Mouse (Mus musculus): ENCODE measurements around the gene Lyrm4. TPM values are rescaled to one million over a fixed set of nuclear protein-coding genes. Genes with fewer than 3 reads are reported as not detected.

Gene Lyrm4
- polyA plus RNA-seq, 1 experiment from 2014 or later, result 43.4 TPM

GRCm38 (mm10) chr13:35959391-35960067 is 157.8 kb downstream of the Lyrm4 start:
- Histone ChIP-seq H3K4me3 (replicated peaks; ENCODE audit: low read length) (no peak overlapping the region), H3K27ac (no peak overlapping the region), H3K9me3 (ENCODE audit: control insufficient read depth, low read length) (no peaks in the 10 kb centered on the region), H3K27me3 (ENCODE audit: control insufficient read depth, insufficient read depth, low read length) (no peaks in the 10 kb centered on the region), H3K36me3 (replicated peaks; ENCODE audit: control insufficient read depth, insufficient read depth) (no peaks in the 10 kb centered on the region), H3K4me2 (replicated peaks) (no peak overlapping the region), H3K4me1 (replicated peaks; ENCODE audit: control insufficient read depth, insufficient read depth, low read length) (no peaks in the 10 kb centered on the region), H3K9ac (no peak overlapping the region)
- DNase-seq (ENCODE audit: low spot score), result no peak
- 76% methylated on average over 12 of the region's 12 CpGs for WGBS
- no peak for ATAC-seq (ENCODE audit: low FRiP score)

GRCm38 (mm10) chr13:35958539-35958938 is 158.8 kb downstream of the Lyrm4 start, which contains the start of gene Ppp1r3g:
Gene Ppp1r3g (plus strand): TSS chr13:35958839.
- Histone ChIP-seq H3K9ac (no peak within 1 kb of the TSS), H3K4me1 (replicated peaks; ENCODE audit: control insufficient read depth, insufficient read depth, low read length) (no peaks in the 10 kb centered on the region), H3K9me3 (ENCODE audit: control insufficient read depth, low read length) (no peaks in the 10 kb centered on the region), H3K27me3 (ENCODE audit: control insufficient read depth, insufficient read depth, low read length) (no peaks in the 10 kb centered on the region), H3K4me2 (replicated peaks) (no peak within 1 kb of the TSS), H3K4me3 (replicated peaks; ENCODE audit: low read length) (no peak within 1 kb of the TSS), H3K36me3 (replicated peaks; ENCODE audit: control insufficient read depth, insufficient read depth) (no peaks in the 10 kb centered on the region), H3K27ac (no peak within 1 kb of the TSS)
- ATAC-seq (ENCODE audit: low FRiP score), result no peak
- WGBS, result 93% methylated on average over 1 of the region's 1 CpGs
- no peak for DNase-seq (ENCODE audit: low spot score)

GRCm38 (mm10) chr13:35949814-35950455 is 167.4 kb downstream of the Lyrm4 start:
- Histone ChIP-seq H3K4me2 (replicated peaks) (no peak overlapping the region), H3K27ac (no peak overlapping the region), H3K9ac (no peak overlapping the region), H3K4me1 (replicated peaks; ENCODE audit: control insufficient read depth, insufficient read depth, low read length) (no peaks in the 10 kb centered on the region), H3K36me3 (replicated peaks; ENCODE audit: control insufficient read depth, insufficient read depth) (no peaks in the 10 kb centered on the region), H3K4me3 (replicated peaks; ENCODE audit: low read length) (no peak overlapping the region), H3K9me3 (ENCODE audit: control insufficient read depth, low read length) (no peaks in the 10 kb centered on the region), H3K27me3 (ENCODE audit: control insufficient read depth, insufficient read depth, low read length) (no peaks in the 10 kb centered on the region)
- ATAC-seq (ENCODE audit: low FRiP score) (no peak), DNase-seq (ENCODE audit: low spot score) (no peak)
- WGBS, result 84% methylated on average over 17 of the region's 17 CpGs

GRCm38 (mm10) chr13:35947354-35948000 is 169.8 kb downstream of the Lyrm4 start:
- H3K4me2 ChIP-seq (replicated peaks), result no peak overlapping the region
- H3K4me3 ChIP-seq (replicated peaks; ENCODE audit: low read length), result no peak overlapping the region
- H3K27me3 ChIP-seq (ENCODE audit: control insufficient read depth, insufficient read depth, low read length), result no peaks in the 10 kb centered on the region
- WGBS, result 23% methylated on average over 14 of the region's 14 CpGs
- peak; percentile 60 for ATAC-seq (ENCODE audit: low FRiP score)
- no peaks in the 10 kb centered on the region for H3K36me3 ChIP-seq (replicated peaks; ENCODE audit: control insufficient read depth, insufficient read depth)
- peak; percentile 90 for DNase-seq (ENCODE audit: low spot score)
- no peaks in the 10 kb centered on the region for H3K4me1 ChIP-seq (replicated peaks; ENCODE audit: control insufficient read depth, insufficient read depth, low read length)
- no peak overlapping the region for H3K27ac ChIP-seq
- no peaks in the 10 kb centered on the region for H3K9me3 ChIP-seq (ENCODE audit: control insufficient read depth, low read length)
- H3K9ac ChIP-seq, result no peak overlapping the region

GRCm38 (mm10) chr13:35946659-35947353 is 170.5 kb downstream of the Lyrm4 start:
- H3K36me3 ChIP-seq (replicated peaks; ENCODE audit: control insufficient read depth, insufficient read depth), result no peaks in the 10 kb centered on the region
- DNase-seq (ENCODE audit: low spot score), result no peak
- H3K9ac ChIP-seq, result no peak overlapping the region
- no peaks in the 10 kb centered on the region for H3K4me1 ChIP-seq (replicated peaks; ENCODE audit: control insufficient read depth, insufficient read depth, low read length)
- ATAC-seq (ENCODE audit: low FRiP score), result peak; percentile 31; the same call in 1 of the 2 replicates
- H3K4me2 ChIP-seq (replicated peaks), result no peak overlapping the region
- 77% methylated on average over 20 of the region's 20 CpGs for WGBS
- no peak overlapping the region for H3K27ac ChIP-seq
- no peak overlapping the region for H3K4me3 ChIP-seq (replicated peaks; ENCODE audit: low read length)
- H3K9me3 ChIP-seq (ENCODE audit: control insufficient read depth, low read length), result no peaks in the 10 kb centered on the region
- H3K27me3 ChIP-seq (ENCODE audit: control insufficient read depth, insufficient read depth, low read length), result no peaks in the 10 kb centered on the region

- Histone ChIP-seq H3K27me3 (ENCODE audit: control insufficient read depth, insufficient read depth, low read length) (no peaks in the 10 kb centered on the region), H3K9me3 (ENCODE audit: control insufficient read depth, low read length) (no peaks in the 10 kb centered on the region), H3K36me3 (replicated peaks; ENCODE audit: control insufficient read depth, insufficient read depth) (no peaks in the 10 kb centered on the region), H3K4me1 (replicated peaks; ENCODE audit: control insufficient read depth, insufficient read depth, low read length) (no peaks in the 10 kb centered on the region), H3K27ac (no peak overlapping the region), H3K9ac (no peak overlapping the region), H3K4me2 (replicated peaks) (no peak overlapping the region), H3K4me3 (replicated peaks; ENCODE audit: low read length) (no peak overlapping the region)
- WGBS, result 85% methylated on average over 5 of the region's 5 CpGs
- ATAC-seq (ENCODE audit: low FRiP score), result no peak
- no peak for DNase-seq (ENCODE audit: low spot score)
Measured at GRCm38 (mm10) chr13:35940934-35941333, 176.4 kb downstream of the Lyrm4 start.

- Histone ChIP-seq H3K36me3 (replicated peaks; ENCODE audit: control insufficient read depth, insufficient read depth) (no peaks in the 10 kb centered on the region), H3K4me3 (replicated peaks; ENCODE audit: low read length) (no peak overlapping the region), H3K4me2 (replicated peaks) (no peak overlapping the region), H3K27me3 (ENCODE audit: control insufficient read depth, insufficient read depth, low read length) (no peaks in the 10 kb centered on the region), H3K9me3 (ENCODE audit: control insufficient read depth, low read length) (peaks cover 5% of the 10 kb centered on the region; the same call in 1 of the 2 replicates), H3K9ac (no peak overlapping the region), H3K4me1 (replicated peaks; ENCODE audit: control insufficient read depth, insufficient read depth, low read length) (no peaks in the 10 kb centered on the region), H3K27ac (no peak overlapping the region)
- no peak for ATAC-seq (ENCODE audit: low FRiP score)
- no peak for DNase-seq (ENCODE audit: low spot score)
- WGBS, result 71% methylated on average over 18 of the region's 18 CpGs
Measured at GRCm38 (mm10) chr13:35939871-35940665, 177.3 kb downstream of the Lyrm4 start.

- DNase-seq (ENCODE audit: low spot score), result no peak
- no peak overlapping the region for H3K9ac ChIP-seq
- H3K4me1 ChIP-seq (replicated peaks; ENCODE audit: control insufficient read depth, insufficient read depth, low read length), result no peaks in the 10 kb centered on the region
- H3K4me3 ChIP-seq (replicated peaks; ENCODE audit: low read length), result no peak overlapping the region
- no peaks in the 10 kb centered on the region for H3K27me3 ChIP-seq (ENCODE audit: control insufficient read depth, insufficient read depth, low read length)
- ATAC-seq (ENCODE audit: low FRiP score), result no peak
- H3K9me3 ChIP-seq (ENCODE audit: control insufficient read depth, low read length), result peaks cover 11% of the 10 kb centered on the region; the same call in 1 of the 2 replicates
- WGBS, result 81% methylated on average over 2 of the region's 2 CpGs
- no peak overlapping the region for H3K4me2 ChIP-seq (replicated peaks)
- no peak overlapping the region for H3K27ac ChIP-seq
- no peaks in the 10 kb centered on the region for H3K36me3 ChIP-seq (replicated peaks; ENCODE audit: control insufficient read depth, insufficient read depth)
Measured at GRCm38 (mm10) chr13:35937991-35938390, 179.3 kb downstream of the Lyrm4 start.
